Mouse (Mus musculus) cerebellum, adult 11 months (tissue): Measurements from ENCODE around the gene Tm4sf1.

Source experiments
- DNase-seq: peaks from one replicate; pipeline ENCODE4 v3.0.0; 2022

Tm4sf1 gene

DNA sequence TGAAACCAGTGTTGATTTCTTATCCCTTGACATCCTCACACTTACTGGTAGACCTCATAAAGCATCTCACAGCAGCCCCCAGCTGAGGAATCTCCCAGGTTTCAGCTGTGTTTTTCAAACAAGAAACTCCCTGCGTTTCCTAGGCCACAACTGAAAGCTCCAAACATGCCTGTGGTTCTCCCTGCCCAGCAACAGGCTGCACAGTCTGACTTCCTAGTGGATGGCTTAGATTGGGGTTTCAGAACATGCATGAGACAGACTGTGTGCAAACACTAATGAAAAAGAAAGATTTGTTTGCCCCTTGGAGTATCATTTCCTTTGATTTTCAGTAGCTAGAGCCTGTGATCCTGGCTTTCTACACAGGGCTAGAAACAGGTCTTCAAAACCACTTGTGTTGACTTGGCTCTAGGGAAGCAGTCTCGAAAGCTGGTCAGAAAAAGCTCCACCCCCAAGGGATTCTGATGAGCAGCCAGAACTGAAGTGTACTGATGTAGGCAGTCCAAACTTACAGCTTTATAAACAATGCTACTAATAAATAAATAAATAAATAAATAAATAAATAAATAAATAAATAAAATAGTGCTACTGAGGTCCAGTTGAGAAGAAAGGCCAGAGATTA, at the start of gene Tm4sf1:
Tm4sf1 (minus strand) TSS at position 68 of the 619 bp plus-strand sequence.
- DNase-seq: no peak

DNA sequence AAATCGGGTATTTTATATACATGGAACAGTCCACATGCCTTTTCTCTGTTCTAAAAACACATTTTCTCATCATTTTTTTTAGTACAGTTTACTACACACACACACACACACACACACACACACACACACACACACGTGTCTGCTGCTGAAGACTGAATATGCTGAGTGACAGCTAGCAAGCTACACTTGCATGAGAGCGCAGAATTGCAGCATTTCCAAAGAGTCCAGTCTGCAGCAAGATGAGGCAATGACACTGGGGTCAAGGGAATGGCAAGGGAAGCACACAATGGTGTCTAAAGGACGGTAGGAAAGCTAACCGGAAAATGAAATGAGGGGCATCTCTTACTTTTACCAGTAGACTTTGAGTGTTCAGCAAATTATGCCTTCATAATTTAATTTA, 43.0 kb upstream of the Tm4sf1 start:
- DNase-seq: no peak

DNA sequence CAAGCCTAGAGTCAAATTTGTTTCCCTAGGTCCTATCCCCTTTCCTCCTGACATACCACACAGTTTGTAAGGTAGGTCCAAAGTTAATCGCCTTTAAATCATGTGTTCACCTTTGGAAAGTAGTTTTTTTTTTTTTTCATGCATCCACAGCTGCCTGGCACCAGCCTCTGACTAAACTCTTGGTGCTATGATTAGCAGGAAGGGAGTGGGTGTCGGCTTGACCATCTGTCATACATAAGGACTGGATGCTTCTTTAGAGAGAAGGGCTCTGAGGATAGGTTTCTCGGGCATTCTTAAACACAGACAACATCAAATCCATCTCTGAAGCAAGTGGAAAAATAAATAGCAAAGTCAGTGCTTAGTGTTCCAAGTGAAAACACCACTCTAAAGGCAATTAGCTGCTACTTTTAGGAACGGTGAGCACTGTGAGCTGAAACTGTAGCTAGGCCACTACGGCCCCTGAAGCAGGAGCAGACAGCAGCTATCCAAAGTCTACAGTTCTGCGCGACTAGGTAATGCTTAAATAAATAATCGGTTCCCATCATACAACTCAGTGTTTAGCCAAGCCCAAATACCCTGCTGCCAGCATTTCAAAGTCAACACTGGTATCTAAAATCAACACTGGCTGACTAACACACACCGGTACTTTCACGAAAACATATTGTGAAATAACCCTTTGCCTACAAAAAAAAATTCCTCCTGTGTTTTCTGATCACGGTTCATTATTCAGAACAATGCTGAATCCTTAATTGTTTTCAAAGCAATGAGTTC, 42.2 kb upstream of the Tm4sf1 start:
- no peak for DNase-seq

DNA sequence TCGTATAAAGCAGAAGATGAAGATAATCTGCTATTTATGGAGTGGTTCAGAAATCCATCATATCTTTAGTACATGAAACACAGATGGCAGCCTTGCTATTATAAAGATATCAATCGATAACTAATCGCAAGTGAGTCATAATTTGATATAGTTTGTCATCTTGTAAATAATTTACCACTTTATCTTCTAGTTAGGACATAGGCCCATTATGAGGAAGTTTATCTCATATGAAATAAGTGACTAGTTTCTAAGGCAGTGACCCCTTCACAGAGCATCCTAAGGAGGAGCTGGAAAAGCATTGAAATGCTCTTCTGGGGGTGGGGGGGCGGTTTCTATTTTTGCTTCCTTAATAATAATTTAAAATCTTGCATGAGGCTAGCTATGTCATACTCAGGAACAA, 41.2 kb upstream of the Tm4sf1 start:
- DNase-seq: no peak

DNA sequence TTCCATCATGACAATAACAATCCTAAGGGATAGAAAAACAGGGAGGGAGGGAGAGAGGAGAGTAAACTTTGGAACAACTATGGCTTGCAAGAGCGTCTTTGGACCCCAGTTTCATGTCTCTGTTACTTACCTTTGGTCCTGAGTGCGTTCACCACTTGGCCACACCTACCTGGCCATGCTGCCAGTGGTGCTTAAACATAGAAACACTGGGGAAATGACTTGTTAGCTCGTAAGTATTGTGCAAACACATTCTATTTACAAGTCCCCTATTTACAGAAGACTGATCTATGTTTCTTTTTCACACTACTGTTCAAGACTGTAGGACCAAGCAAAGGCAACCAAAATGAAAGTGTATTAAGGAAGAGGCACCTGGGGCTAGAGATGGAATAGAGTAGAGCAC, 39.5 kb upstream of the Tm4sf1 start:
- no peak for DNase-seq

DNA sequence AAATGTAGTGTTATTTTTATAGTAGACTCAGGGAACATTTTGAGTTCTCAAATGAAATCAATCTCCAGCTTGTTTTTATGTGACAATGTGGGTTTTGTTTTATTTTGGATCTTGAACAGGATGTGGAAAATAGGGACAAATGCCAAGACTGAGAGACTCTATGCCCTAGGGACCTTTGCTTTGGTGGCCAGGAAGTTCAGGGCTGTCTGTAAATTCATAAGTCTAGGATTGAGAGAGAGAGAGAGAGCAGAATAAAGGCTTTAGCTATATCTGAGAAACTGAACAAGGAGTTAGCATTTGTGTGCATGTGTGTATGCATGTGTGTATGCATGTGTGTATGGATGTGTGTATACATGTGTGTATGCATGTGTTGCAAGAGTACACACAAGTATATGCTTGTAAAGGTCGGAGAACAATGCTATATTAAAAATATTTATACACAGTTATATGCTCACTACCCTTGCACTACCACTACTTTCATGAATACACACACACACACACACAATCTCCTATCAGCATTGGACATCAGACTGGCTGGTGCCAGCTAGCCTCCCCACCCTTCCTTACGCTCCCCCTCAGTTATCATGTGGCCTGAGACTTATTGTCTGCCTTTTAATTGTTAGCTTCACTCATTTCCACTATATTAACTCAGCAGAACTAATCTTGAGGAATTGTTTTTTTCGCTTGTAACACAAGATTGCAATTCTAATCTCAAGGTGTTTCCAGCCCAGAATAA, 33.5 kb upstream of the Tm4sf1 start:
- DNase-seq: no peak

DNA sequence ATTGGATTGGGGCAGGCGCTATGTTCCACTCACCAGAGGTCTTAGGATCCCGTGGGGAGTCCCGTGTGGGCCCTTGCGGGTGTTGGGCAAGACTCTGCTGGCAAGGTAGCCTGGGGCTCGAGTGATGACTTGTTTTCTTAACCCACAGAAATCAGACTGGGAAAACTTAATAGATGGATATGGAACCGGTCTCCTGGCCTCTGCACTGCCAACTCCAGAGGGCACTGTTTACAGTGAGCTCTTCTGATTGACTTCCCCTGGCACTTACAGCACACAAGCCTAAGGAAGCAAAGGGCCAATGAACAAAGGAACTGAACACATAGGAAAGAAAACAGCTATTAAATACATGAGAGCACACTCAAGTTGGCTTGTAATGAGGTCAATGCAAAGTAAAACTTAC, 26.2 kb upstream of the Tm4sf1 start:
- no peak for DNase-seq

DNA sequence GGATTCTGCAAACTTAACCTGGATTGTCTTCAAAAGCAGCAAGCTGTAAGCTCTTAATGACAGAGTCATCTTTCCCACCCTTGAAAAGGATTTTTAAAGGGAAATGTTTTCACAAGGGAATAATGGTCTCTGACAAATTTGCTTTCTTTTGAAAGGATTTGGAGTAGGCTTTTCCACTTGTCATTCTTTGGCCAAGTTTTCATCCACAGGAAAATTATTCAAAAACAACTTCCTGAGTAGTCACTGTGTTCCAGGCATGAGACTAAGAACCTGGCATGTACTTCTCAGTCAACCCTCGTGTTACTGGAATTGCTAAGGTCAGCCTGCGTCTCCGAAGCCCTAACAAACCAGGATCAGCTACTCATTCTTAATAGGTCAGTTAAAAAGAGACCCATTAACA, 5.3 kb upstream of the Tm4sf1 start:
- DNase-seq: no peak

DNA sequence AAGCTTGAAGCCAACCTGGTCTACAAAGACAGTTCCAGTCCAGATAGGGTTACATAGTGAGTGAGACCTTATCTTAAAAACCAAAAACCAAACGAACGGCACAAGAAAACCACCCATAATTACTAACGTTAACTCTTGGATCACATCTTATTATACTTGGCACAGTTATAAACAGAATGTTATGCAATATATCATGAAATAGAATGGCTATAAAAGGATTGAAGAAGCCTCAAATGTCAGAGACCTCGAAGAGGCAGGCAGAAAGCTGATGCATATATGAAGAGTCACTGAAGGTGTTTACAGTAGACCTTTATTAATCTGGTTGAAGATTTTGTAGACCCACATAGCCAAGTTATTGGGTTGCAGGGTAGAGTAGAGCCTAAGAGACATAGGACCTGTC, 3.8 kb upstream of the Tm4sf1 start:
- DNase-seq: no peak

DNA sequence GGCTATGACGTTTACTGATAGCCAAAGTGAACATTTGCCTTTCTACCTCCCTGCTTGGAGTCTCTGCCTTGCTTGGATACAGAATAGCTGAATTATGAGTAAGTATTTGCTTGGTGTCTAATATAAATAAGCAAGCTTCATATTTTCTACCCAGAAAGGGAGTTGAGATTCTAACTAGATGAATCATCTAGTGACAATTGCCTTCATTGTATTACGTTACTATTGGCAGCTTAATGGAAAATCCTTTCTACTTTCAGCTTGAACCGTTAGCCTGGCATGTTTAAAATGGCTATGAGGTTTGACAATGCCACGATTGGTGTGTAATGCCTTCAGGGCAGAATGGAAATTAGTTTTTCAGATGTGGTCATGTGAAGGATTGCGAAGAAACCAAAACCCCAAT, 2.7 kb upstream of the Tm4sf1 start:
- DNase-seq: no peak

DNA sequence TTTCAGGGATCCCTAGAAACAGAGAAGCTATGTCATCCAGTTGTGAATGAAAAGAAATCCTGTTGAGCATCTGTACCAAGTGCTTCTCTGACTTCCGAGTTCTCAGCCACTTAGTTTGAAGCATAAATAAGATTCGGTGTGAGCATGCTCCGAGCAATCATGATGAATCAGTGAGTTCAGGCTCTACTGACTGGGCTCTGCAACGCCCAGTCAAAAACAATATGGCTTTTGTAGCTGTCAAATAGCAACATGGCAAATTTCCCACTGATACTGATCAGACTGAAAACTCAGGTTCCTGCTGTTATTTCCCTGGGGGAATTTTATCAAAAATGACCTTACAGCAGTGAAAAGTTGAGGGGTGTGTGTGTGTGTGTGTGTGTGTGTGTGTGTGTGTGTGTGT, 2.3 kb upstream of the Tm4sf1 start:
- DNase-seq: no peak

DNA sequence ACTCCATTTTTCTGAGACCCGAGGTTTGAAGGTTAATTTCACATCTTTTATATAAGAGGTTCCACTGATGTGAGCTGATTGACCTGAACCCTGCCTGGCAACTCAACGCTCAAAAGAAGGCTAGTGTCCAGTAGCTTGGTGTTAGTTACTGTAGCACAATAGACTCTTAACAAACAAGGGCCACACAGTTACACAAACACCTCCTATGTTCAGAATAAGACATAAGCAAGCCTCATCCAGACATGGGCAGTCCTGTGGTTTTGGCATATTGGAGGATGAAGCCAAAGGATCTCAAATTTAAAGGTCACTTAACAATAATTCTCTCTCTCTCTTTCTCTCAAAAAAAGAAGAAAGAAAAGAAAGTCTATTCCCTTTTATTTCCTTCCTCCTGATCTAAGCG, 1.7 kb upstream of the Tm4sf1 start:
- DNase-seq: no peak

DNA sequence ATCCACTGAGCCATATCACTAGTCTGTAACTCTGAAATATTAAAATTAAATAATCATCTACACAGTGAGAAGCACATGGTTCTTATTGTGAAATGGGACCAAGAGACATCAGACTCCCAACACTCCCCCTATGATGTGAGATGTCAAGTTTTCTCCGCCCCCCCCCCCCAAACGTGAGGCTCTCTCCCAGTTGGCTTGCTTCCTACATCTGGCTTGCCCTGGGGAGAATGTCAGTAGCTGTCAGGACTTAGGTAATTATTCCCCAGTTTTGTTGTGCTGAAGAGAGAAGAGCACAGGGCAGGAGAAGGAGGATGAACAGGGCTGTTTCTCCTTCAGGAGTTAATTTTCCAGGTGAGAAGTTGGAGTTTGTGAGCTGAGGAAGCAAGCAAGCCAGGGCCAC, 1.1 kb upstream of the Tm4sf1 start:
- DNase-seq: no peak

DNA sequence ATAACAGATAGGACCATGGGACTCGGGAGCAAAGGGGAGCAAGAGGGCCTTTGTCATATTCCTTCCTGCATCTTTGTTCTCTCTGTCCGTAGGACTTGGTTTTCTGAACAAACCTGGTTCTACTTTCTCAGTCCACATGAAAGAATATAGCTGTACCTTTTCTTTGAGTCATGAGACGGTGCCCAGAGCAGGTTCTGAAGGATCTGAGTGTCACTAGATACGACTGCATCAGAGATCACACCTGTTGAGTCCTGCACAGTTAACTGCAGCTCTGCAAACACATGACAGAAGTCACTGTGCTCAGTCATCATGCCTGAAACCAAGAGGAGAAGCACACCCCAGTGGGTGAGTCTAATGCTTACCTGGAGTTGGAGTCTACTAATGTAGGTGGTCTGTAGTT, 422 bp downstream of the Tm4sf1 start:
- DNase-seq: no peak

DNA sequence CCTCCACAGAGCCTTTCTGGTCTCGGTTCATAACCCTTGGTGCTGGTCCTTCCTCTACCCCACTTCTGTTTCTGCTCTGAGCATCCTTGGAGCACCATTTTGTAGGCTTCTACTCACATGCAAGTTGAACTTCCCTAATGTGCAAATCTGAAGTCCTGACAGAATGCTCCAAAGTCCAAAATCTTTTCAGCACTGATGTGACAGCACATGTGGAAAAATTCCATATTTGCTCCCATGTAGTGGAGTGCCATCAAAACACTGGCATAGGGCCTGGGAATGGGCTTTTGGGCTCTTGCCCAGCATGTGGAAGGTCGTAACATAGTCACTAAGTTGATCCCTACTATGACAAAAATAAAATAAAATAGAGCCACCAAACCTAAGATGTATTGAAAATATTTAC, 3.8 kb downstream of the Tm4sf1 start:
- no peak for DNase-seq

DNA sequence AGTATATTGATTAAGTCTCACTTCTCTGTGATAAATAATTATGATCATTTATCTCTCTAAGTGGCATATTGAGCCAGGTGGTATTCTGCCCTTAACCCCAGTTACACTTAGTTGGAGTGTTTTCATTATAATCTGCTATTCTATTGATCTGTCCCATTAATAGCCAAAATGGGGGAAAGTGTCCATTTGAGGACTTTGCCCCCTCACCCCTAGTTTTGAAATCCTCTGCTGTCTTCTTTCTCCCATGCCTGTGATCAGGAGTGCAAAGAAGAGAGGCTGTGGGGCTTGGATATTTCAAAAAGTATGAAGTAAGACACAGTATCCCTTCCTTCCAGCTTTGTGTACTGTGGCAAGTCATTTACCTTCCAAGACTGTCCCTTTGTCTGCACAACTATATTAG, 5.2 kb downstream of the Tm4sf1 start:
- DNase-seq: no peak

DNA sequence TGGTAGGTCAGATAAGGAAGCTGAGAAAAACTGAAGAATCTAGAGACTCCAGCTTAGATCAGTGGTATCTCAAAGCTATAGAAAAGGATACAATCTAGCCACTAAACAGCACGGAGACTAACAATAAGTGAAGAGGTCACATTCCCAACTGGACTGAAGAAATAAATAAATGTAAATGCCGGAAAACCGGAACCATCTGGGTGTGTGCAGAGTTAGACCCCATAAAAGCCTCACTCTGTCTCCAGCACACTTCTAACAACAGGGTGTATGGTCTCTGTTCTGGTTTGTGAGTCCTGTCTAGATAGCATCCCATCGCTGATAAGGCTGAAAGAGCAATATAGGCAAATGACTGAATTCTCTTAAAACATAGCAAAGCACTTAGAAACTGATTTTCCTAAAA, 6.2 kb downstream of the Tm4sf1 start:
- DNase-seq: no peak

DNA sequence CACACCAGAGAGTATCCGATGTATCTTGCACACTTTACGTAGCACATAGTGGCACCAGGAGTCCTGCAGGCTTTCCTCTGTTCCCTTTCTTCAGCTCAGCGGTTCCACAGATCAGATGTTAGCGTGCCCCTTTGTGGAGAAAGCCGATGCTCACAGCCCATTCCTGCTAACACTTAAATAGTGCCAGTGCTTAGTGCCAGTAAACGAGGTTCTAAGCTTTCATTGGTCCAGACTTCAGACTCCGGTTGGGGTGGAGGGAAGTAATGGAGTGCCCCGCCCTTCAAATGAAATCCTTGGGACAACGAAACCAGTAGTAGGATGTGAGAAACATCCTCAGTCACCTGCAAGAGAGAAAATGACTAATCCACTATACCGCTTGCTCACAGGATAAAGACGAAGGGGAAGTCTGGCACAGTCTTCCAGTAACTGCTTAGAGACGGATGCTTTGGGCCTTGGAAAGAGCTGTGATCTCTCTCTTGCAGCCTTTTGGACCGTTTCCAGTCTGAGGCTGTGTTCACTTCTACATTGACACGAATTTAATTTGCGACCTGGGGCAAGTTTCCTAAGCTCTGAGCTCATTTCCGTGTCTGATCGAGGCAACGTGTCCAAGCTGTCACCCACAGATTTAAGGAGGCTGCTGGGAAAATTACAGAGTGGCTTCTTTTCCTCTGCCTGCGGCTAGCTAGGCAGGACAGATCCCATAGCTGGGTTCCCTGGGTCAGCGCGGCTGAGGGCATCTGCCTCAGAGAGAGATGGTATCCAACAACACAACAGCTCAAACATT, 6.9 kb downstream of the Tm4sf1 start:
- DNase-seq: peak; percentile 2

DNA sequence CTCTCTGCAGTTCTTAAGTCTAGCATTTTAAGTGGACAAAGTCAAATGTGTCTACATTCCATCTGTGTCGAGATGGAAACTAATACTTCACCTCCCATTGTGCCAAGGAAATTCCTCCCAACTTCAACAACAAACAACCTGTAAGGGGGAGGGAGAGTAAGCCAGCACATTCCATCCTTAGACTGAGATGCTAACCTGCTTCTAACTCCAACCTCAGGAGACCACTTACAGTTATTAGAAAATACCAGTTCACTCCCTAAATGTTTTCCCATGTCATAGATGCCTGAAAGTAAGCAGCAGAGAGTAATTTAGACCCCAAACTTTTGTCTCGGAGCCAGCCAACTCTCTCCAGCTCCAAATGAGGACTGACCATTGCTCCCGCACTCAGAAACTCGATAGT, 7.9 kb downstream of the Tm4sf1 start:
- no peak for DNase-seq

DNA sequence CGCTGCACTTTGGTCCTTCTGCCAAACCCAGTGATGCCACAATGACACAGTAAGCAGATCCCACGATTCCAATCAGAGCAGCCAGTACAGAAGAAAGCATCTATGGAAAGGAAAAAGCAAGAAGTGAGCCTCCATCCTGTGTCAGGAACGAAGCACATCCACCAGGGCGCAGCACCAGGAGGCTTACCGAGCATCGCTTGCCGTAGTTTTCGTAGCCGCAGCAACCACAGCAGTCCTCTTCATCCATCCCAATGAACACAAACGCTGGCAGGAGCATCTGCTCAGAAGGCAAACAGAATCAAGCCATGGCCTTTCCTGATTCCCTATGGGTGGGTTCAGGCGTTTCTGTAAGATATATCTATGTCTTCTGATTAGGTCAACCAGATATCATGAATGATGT, 9.0 kb downstream of the Tm4sf1 start:
- DNase-seq: no peak

DNA sequence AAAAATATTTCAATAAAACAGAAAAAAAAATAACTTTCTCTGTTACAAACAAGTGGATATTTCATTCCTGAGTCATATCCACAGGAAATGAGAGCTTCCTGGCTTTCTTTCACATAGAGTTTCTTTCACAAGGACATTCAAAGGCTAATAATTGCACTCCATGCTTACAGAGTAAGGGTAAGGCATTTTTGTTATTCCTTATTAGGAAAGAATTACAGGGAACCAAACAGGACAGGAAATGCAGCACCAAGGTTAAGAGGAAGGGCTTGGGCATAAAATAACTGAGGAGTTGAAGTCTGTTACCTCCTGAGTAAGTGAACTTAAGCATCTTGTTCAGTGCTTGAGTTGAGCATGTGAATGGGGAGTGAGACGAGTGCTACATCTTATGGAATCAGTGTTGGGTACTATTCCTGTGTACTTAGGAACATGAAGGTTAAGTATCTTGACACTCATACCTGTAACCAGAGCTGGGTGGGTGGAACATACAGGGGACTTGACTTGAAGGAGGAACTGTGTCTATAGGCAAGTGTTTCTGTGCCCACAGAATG, 12.8 kb downstream of the Tm4sf1 start:
- DNase-seq: no peak

DNA sequence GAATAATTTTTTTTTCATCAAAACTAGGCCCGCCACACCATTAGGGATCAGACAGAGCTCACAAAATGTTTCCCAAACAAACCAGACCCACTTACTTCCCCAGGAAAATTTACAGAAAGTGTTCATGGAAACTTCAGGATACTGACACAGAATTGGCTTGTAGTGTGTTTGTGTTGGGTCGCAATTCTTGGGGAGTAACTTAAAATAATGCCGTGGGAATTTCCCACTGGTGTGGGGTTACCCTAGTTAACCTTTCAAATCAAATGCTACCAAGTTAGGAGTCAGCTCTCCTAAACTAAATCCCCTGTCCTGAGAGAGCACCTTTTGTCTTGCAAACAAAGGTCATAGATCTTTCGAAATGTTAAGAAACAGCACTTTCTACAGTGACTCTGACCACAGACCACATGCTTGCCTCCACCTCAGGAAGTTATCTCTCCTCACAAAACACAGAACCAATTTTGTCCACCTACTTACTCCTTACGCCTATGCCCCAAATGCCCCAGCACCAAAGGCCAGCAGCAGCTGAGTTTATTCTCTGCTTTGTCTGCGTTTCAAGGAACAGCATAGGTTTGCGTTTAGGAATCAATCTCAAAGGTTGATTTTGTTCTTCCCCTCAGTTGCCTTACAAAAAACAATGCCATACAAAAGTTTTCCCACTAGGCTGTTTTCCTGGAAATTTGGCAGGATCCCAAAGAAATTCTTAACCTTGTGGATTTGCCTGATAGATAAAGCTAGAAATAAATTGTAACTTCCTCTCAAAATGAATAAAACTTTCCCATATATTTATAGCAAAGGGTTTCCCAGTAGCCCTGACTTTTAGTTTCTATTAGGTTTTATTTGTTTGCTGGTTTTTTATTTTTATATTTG, 13.7 kb downstream of the Tm4sf1 start:
- no peak for DNase-seq
